Mouse (Mus musculus) lung, postnatal 0 days (tissue): ENCODE data around the gene Fgf7.

Source experiments
- CTCF ChIP-seq: IDR thresholded peaks from 2 replicates; pipeline ENCODE4 v1.5.1; 2016; ENCODE audit warnings: antibody characterized with exemption, mild to moderate bottlenecking
- EP300 ChIP-seq: IDR thresholded peaks from 2 replicates; pipeline ENCODE4 v1.6.1; 2016; ENCODE audit warnings: antibody characterized with exemption, mild to moderate bottlenecking, control low read depth

DNA sequence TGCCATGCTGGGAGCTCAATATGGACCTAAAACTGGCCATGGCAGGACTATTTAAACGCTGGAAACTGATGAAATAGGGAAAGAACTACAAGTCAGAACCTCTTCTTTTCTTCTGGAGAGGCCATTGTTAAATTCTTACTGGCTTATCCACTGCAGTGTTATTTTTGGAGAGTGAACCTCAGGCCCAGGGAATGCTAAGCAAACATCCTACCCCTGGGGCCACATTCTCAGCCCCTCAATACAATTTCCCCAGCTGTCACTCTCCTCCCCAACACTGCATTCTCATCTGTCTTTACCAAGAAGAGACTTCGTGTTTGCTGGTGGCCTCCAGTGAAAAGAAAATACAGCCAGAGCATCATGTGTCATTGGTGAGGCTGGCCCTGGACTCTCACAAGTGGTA, 30.4 kb downstream of the Fgf7 start:
- TF ChIP-seq CTCF (no peak), EP300 (no peak)
